Mouse (Mus musculus) kidney, adult 11 months (tissue): ENCODE results near the gene Sh2d6.
A peak's percentile ranks its signal among the peaks of the same experiment; 100 is the strongest.
"Not testable (repeated sequence)": the region's sequence is repeated elsewhere in the genome, so short reads cannot be mapped to it uniquely, and the experiment has no call there.

ENCODE experiments used
- DNase-seq: peaks from one replicate; pipeline ENCODE4 v3.0.0; 2022

Gene Sh2d6

GRCm38 (mm10) chr6:72534035-72534809 lies 12.7 kb upstream of the Sh2d6 start:
- DNase-seq: peak; percentile 52

GRCm38 (mm10) chr6:72533555-72533954 lies 12.0 kb upstream of the Sh2d6 start:
- not testable (repeated sequence) for DNase-seq

GRCm38 (mm10) chr6:72532580-72532979 lies 11.1 kb upstream of the Sh2d6 start:
- DNase-seq: no peak

DNA sequence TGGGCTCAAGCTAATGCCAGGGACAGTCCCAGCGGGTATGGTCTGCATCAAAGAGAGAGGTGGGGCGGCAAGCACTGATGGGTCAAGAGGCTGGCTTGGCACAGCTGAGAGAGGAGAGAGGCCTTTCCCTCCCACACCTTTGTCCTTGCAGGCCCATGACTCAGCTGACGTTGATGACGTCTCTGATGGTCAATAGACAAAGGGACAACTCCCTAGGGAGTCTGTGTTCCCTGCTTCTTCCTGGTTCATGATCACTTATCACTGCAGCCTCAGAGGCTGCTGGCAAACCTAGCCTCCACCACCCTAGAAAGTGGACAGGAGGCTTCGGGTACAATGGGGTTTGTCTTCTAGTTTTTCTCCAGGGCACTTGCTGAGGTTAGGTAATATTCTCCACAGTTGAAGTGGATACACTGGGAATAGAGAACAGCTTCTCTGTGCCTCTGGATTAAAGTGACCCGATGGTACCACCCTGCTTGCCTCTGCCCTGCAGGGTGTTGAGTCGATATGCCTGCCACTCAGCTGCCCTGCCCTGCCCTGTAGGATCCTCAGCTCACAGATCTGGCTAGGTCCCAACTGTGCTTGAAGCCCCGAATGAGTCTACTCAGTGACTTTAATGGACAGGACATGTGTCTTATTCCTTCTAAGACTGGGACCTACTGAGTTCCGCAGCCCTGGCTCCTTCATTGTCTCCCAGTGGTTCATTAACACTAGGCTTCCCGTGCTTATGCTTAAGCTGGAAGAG lies 7.1 kb upstream of the Sh2d6 start:
- DNase-seq: peak; percentile 53

GRCm38 (mm10) chr6:72527070-72527469 lies 5.6 kb upstream of the Sh2d6 start:
- no peak for DNase-seq

- DNase-seq: no peak
Observed at GRCm38 (mm10) chr6:72524160-72524559, 2.7 kb upstream of the Sh2d6 start.

DNA sequence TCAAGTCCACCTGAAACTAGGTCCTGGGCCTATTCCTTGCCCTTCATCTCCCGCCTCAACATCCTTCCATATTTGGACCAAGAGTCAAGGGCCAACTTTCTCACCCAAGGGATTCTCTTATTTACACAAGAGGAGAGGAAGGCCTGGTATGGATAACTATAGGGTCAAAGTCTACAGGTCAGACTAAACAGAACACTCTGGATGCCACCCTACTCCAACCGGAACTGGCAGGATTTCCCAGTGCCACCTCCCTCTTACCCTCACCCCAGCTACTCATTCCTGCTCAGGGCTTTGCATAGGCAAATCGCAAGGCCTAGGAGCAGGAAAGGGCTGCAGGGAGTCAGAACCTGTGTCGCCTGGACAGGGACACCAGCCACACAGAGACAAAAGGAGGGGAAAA lies 1.7 kb upstream of the Sh2d6 start:
- DNase-seq: no peak

DNA sequence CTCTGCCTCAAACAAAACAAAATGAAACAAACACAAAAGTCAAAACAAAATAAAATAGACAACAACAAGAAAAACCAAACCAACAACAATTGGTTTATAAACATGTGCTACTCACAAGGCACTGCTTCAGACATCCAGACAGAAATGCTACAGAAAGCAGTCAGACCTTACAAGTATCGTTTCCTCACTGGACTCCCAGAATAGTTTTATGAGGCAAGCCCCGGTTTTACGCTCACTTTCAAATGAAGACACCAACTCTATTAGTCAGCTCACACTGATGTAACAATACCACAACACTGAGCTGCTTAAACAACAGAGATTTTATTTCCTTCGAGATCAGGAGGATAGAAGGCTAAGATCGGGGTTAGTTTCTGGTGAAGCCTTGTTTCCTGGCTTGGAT lies 781 bp upstream of the Sh2d6 start:
- DNase-seq: no peak

DNA sequence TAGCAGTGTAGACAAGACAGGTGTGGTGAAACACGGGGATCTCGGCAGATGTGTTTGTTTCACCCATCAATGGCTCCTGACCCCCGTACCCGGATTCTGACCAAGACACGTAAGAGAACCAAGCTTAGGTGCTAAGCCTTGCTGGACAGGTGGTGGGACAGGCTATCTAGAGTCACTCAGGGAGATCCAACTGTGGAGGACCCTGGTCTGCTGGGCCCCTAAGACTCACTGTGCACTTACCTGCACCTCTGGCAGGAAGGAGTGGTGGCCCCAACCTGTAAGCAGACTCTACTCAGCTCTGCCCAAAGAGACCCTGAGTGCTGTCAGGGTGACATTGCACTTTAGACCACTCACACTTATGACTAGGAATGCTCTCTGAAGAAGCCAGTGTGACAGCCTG lies 603 bp downstream of the Sh2d6 start:
- no peak for DNase-seq

DNA sequence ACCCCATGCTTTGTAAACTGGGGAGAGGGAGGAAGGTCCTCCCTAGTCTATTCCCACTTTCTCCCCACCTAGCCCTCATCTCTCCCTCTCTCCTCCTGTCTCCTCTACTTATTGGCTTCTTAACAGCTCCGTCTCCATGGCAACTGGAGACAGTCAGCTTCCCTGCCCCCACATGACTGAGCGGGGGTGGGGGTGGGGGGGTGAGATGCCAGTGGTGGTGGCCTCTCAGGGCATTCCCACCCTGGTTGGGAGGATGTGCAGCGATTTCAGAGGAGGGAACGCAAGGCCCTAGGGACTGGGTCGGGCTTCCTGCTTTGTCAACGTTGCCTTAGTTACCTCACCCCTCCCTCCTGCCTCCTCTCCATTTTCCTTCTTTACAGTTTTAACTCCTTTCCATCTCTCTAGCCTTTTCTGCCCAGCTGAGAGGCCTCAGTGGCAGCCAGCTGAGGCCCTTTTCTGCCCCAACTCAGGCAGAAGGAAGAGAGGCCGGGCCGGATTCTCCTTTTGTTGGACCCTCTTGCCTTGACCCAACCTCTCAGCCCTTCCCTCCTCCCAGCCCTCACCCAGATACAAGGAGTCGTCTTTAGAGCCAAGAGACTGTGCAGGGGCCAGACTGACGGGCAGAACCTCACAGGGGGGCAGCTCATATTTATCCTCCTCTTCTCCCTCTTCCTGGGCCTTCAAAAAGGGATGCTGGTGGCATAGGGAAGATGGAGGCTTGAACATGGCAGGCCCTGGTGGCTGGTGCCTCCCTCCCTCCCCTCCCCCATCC lies 1.4 kb downstream of the Sh2d6 start:
- DNase-seq: no peak

GRCm38 (mm10) chr6:72519303-72519702 lies 2.2 kb downstream of the Sh2d6 start:
- DNase-seq: no peak

DNA sequence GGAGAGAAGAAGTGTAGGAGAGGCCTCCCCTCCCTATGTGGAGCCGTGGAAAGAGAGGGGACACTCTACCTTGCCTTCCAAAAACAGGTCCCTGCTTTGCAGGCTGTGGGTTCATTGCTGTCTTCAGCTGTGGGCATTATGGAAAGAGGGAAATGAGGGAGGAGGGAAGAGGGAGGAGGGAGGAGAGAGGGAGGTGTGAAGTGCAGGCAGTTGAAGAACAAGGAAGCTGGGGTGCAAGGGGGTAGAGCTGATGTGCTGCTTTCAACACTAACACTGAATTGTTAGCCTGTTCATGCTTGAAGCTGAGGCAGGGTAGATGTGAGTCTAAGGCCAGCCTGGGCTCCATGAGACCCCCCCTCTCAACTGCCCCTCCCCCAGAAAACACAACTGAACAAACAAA lies 2.7 kb downstream of the Sh2d6 start:
- no peak for DNase-seq

DNA sequence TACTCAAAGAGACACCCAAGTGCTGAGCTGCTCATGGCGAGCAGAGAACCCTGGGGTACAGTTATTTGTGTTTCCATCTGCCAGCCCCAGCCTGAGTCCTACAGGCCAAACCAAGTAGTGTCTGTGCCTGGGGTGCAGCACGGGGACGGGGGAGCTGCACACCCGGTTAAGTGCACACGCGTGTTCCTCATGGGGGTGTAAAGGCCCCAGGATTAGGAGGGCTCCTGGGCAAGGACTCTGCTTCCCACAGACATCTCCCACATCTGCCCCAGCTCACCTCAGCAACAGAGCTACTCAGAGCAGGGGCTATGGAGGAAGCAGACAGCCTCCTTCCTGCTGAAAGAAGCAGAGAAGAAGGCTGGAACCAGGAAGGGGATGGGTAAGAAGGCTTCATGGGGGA lies 5.9 kb downstream of the Sh2d6 start:
- DNase-seq: no peak

DNA sequence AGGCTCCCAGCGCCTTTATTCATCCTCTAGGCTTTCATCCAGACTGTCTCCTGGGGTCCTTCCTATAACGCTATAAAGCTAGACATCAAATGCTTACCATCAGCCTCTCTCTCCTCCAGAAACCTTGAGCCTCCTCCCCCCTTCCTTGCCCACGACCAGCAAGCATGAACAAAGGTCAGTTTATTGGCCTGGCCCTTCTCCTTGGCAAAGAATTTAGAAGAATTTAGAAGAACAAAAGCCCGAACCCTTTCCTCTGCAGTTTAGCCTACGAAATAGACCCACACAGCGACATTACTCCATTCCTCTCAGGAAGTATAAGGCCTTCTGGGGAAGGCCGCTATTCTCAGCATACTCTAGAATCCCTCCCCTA lies 8.5 kb downstream of the Sh2d6 start:
- DNase-seq: no peak

- peak; percentile 88 for DNase-seq
Observed at GRCm38 (mm10) chr6:72512386-72513070, 9.0 kb downstream of the Sh2d6 start.

DNA sequence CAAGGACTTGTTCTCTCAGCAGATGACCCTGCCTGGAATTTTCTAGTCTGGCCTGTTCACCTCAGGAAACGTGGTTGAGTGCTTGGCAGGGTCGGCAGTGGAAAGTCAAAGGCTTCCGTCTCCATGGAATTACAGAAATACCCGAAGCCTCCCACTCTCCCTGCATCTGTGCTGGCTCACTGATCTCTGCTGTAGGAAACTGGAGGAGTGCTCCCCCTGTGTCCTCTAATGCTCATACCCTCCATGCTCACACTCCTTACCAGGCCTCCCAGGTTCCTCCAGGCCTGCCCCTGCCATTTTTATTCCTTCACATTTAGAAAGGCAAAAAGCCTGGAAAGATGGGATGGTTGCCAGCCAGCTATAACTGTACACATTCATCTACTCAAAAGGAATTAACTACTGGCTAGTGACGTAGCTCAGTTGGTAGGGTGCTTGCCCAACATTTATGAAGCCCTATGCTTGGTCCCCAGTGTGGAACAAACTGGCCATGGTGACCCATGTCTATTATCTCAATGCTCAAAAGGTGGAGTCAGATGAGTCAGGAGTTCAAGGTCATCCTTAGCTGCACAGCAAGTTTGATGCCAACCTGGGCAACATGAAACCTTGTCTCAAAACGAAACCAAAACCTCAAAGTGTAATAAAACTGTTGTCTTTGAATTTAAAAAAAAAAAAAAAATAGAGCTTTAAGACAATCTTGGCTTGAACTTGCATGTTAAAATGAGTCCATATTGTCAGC lies 10.7 kb downstream of the Sh2d6 start:
- peak; percentile 50 for DNase-seq

DNA sequence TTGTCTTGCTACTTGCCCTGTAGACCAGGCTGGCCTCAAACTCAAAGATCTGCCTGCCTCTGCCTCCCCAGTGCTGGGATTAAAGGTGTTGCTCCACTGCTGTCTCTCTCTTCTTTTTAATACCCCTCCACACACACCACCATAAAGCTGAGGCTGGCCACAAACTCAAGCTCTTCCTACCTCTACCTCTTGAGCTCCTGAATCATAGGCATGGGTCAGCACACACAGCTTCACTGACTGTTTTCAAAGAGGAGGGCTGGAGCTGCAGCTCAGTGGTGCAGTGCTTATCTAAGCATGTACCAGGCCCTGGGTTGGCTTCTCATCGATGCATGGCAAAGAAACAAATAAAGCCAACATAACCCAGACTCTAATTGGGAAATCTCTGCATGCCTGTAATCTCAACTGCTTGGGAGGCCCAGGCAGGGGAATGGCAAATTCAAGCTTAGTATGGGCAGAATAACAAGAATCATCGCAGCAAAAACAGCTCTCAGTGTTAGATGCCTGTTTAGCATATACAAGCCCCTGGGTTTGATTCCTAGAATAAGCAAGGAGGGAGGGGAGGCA lies 11.6 kb downstream of the Sh2d6 start:
- DNase-seq: no peak

DNA sequence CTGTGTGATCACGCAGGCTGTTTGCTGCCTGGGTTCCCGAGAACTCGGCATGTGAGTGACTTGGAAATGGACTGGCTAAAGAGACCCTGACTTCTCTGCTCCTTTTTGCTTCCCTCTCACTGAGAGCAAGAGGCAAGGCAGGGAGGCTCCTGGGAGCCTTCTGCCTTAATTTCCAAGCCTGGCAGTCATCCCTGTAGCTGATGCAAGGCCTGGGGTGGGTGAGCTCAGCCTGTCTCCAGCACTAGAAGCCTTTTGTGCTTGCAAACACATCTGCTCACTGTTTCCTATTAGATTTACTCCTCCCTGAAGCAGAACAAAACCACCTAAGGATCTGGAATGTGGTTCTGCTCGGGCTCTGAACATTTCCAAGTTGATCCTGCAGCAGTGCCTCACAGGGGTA lies 12.9 kb downstream of the Sh2d6 start:
- no peak for DNase-seq

- DNase-seq: peak; percentile 32
Observed at GRCm38 (mm10) chr6:72506104-72506503, 15.4 kb downstream of the Sh2d6 start.

GRCm38 (mm10) chr6:72503939-72504338 lies 17.6 kb downstream of the Sh2d6 start:
- DNase-seq: peak; percentile 51

DNA sequence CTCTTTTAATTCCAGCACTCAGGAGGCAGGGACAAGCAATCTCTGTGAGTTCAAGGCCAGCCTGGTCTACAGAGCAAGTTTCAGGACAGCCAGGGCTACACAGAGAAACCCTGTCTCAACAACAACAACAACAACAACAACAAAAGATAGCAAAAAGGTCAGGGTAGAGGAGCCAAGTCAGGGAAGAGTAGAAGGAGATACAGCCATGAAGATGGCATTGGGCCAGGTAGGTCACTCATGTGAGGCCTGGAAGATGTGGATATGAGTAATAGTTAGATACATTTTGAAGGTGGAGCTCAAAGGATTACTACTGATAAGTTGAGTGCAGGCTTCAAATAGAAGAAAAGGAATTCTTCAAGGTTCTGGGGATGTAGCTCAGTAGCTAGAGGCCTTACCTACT lies 18.2 kb downstream of the Sh2d6 start:
- no peak for DNase-seq

- no peak for DNase-seq
Observed at GRCm38 (mm10) chr6:72498950-72499349, 22.6 kb downstream of the Sh2d6 start.
